Mouse (Mus musculus) right cerebral cortex, postnatal 4 days (tissue): Measurements from ENCODE around the gene Sbds.

Experiments used
- DNase-seq: peaks from one replicate; pipeline ENCODE4 v3.0.0-alpha.2; 2022

The Sbds gene

GRCm38 (mm10) chr5:130197454-130197853 is 57.9 kb downstream of the Sbds start:
- DNase-seq, result no peak

DNA sequence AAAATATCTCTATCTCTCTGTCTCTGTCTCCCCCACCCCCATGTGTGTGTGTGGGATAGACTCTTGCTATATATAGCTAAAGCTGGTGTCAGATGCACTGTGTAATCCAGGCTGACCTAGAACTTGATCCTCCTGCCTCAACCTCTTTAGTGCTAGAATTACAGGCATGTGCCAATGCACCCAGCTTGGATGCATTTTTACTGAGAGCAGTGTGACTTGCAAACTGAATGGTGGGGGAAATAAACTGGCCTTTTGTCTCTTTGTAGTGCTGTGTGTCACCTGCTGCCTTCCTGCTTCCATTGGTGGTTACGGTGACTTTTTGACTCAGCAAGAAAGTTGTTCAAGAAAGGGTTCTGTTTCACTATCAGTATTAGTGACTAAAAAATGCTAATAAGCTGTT is 59.0 kb downstream of the Sbds start:
- no peak for DNase-seq
